Mouse (Mus musculus): ENCODE measurements around the gene Map3k6. TPM values are rescaled to one million over a fixed set of nuclear protein-coding genes. Genes with fewer than 3 reads are reported as not detected.
A peak's percentile ranks its signal among the peaks of the same experiment; 100 is the strongest.

Map3k6 gene
- 2.1 and 2.4 TPM in 2 replicates for polyA plus RNA-seq (2012; rRNA removed)

DNA sequence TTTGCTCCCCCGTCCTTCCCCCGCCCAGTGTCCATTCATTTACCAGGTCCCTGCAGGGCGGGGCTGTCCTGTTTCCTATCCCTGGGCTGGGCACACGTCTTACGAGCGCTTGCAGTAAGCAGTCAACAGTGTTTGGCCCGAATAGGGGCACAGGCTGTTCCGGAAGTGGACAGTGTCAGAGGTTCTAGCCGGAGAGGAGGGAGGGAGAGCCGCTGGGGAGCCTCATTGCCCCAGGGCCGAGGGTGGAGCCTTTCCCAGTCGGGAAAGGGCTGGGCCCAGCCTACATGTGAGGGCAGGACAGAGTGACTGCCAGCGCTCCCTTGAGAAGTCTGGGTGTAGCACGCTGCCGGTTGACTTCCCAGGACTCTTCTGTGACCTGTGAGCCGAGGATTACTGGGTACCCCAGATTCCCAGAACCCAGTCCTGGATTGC lies at the start of gene Map3k6:
TSS of gene Map3k6 (plus strand) at position 329 of the 432 bp plus-strand sequence.
- no peak for DNase-seq (ENCODE audit: low read depth)
- no peak for TF ChIP-seq CTCF (IDR thresholded peaks at IDR 0.05; ENCODE audit: borderline replicate concordance, extremely low read depth, insufficient read depth, insufficient read length)
- TF ChIP-seq POLR2A (IDR thresholded peaks at IDR 0.05; ENCODE audit: borderline replicate concordance, extremely low read depth, insufficient read depth, insufficient read length, poor library complexity, severe bottlenecking) = no peak

DNA sequence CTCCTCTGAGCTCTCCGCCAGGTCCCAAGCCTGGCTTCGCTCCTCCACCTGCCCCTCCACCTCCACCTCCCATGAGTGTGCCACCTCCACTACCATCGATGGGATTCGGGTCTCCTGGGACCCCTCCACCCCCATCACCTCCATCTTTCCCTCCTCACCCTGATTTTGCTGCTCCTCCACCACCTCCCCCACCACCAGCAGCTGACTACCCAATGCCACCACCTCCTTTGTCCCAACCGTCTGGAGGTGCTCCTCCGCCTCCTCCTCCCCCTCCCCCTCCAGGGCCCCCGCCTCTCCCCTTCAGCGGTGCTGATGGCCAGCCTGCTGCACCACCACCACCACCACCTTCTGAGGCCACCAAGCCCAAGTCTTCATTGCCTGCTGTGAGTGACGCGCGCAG lies 46.1 kb upstream of the Map3k6 start:
- no peak for DNase-seq (ENCODE audit: low read depth)
- TF ChIP-seq CTCF (IDR thresholded peaks at IDR 0.05; ENCODE audit: borderline replicate concordance, extremely low read depth, insufficient read depth, insufficient read length) (no peak), POLR2A (IDR thresholded peaks at IDR 0.05; ENCODE audit: borderline replicate concordance, extremely low read depth, insufficient read depth, insufficient read length, poor library complexity, severe bottlenecking) (no peak)

DNA sequence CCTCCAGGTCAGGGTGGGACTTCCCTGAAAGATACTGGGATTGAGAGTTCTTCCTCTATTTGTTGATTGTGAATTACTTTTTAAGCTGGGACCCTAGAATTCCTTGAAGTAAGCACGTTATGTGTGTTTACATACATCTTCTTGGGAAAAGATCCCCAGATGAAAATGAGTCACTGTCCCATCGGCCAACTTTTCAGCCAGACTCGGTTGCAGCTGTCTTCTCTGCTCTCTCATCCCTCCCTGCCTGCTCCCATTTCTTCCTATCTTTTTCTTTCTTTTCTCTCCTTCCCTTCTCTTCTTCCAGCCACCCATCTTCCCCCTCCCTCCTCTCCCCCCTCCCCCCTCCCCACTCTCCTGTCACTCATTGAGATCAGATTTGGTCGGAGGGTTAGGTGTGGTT lies 45.6 kb upstream of the Map3k6 start:
- no peak for DNase-seq (ENCODE audit: low read depth)
- TF ChIP-seq POLR2A (IDR thresholded peaks at IDR 0.05; ENCODE audit: borderline replicate concordance, extremely low read depth, insufficient read depth, insufficient read length, poor library complexity, severe bottlenecking) = no peak
- no peak for TF ChIP-seq CTCF (IDR thresholded peaks at IDR 0.05; ENCODE audit: borderline replicate concordance, extremely low read depth, insufficient read depth, insufficient read length)

DNA sequence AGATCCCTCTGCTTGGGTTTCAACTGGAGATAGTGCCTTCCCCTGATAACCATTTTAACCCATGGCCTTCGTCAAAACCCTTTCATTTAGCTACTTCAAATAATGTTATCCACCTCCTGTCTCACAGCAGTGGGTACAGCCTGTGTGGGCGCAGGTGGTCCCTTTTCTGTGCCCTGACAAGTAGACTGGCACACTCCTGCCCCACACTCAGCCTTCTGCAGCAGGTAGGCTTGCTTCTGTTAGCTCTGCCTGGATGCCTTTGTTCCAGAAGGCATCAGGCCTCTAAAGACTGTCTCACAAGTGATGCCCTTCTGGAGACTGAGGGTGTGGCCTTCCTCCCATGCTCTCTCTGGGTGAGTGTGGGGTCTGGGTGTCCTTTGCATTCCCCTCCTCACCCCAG lies 44.5 kb upstream of the Map3k6 start:
- DNase-seq (ENCODE audit: low read depth) = no peak
- TF ChIP-seq CTCF (IDR thresholded peaks at IDR 0.05; ENCODE audit: borderline replicate concordance, extremely low read depth, insufficient read depth, insufficient read length) (no peak), POLR2A (IDR thresholded peaks at IDR 0.05; ENCODE audit: borderline replicate concordance, extremely low read depth, insufficient read depth, insufficient read length, poor library complexity, severe bottlenecking) (no peak)

DNA sequence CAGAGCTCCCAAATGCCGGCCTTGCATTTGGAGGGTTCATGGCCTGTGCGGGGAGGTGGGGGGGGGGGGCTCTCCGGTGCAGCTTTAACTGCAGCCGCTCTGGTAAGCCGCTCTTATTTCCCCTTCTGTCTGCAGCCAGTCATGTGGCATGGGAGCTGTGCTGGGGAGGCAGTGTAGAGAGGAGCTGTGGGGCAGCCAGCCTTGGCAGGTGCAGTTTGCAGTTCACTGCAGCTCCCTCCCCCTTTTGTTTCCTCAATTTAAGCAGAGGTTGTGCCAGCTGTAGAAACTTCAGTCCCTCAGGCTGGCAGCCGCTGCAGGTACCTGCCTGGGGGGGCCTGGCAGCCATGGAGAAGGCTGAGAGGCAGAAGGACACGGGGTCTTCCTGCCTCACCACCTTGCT lies 43.8 kb upstream of the Map3k6 start:
- DNase-seq (ENCODE audit: low read depth) = peak; percentile 81
- TF ChIP-seq POLR2A (IDR thresholded peaks at IDR 0.05; ENCODE audit: borderline replicate concordance, extremely low read depth, insufficient read depth, insufficient read length, poor library complexity, severe bottlenecking) (no peak), CTCF (IDR thresholded peaks at IDR 0.05; ENCODE audit: borderline replicate concordance, extremely low read depth, insufficient read depth, insufficient read length) (no peak)

DNA sequence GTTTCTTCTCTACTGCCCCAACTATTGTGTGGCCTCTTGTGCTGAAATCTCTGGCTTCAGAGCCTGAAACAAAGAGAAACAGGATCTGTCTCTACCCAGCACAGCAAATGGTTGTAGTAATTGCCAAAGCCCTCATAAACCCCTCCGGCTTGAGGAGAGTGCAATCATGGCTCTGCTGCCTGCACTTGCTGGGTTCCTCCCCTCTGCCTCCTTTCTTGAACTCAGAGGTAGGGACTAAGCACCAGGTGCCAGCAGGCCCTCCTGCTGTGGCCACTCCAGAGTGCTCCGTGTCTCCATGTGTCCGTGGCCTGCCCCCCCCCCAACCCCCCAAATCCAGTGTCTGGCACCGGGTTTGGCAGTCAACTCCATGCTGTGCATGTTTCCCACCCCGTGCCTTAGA lies 43.3 kb upstream of the Map3k6 start:
- peak; percentile 76 for DNase-seq (ENCODE audit: low read depth)
- TF ChIP-seq POLR2A (IDR thresholded peaks at IDR 0.05; ENCODE audit: borderline replicate concordance, extremely low read depth, insufficient read depth, insufficient read length, poor library complexity, severe bottlenecking) (no peak), CTCF (IDR thresholded peaks at IDR 0.05; ENCODE audit: borderline replicate concordance, extremely low read depth, insufficient read depth, insufficient read length) (no peak)

DNA sequence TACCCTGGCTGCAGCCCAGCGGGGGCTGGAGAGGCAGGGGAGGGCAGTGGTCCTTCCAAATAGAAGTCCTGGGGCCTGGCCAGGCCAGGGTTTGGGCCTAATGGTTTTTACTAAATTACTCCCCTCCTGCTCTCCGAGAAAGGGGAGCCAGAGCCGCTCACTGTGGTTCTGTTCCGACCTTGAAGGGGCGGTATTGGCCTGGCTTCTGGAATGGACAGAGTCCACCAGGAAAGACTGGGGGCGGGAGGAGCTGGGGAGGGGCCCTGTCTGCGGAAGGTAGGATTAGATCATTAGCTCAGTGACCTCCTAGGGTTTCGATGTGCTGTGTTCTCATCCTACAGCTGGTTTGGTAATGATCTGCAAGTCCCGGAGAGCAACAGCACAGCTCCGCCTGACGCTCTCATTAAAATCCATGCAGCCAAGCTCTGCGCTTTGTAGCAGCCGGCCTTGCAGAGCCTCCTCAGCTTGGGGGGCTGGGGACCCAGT lies 42.8 kb upstream of the Map3k6 start:
- TF ChIP-seq CTCF (IDR thresholded peaks at IDR 0.05; ENCODE audit: borderline replicate concordance, extremely low read depth, insufficient read depth, insufficient read length) = no peak
- no peak for TF ChIP-seq POLR2A (IDR thresholded peaks at IDR 0.05; ENCODE audit: borderline replicate concordance, extremely low read depth, insufficient read depth, insufficient read length, poor library complexity, severe bottlenecking)
- peak; percentile 87 for DNase-seq (ENCODE audit: low read depth)

DNA sequence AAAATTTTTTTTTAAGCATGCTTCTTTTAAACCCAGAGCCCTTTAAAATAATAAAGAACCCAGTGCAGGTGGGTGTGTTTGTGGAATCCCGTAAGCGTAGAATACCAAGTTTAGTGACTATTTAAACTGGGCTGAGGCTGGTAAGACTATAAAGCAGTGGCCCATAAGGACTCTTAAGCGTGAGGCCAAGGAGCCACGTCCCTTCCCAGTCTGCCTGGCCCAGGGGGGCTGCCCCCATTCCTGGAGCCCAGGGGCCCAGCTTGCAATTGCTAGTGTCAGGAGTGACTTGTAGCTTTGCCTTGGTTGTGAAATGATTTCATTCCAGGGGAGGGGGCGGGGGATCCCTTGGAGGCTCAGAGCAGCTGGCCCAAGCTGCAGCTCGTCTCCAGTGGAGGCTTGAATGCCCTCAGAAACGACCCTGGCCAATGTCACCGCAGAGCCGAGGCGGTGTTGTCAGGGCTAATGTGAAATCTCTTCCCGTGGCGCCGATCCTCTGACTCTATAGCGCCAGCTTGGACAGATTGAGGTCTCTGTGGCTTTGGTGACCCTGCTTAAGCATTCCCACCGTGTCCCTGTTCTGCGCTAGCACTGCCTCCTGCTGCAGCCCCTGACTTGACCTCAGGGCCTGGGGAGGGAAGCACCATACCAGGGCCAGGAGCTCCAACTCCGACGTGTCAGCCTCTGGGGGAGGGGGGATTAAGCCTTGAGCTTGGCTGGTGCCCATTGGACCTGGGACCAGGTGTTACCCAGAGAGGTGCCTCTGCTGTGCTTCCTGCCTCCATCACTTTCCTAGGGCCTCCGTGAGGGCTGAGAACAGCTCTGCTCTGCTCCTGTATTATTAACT lies 42.1 kb upstream of the Map3k6 start:
- peak; percentile 68 for DNase-seq (ENCODE audit: low read depth)
- TF ChIP-seq CTCF (IDR thresholded peaks at IDR 0.05; ENCODE audit: borderline replicate concordance, extremely low read depth, insufficient read depth, insufficient read length) (no peak), POLR2A (IDR thresholded peaks at IDR 0.05; ENCODE audit: borderline replicate concordance, extremely low read depth, insufficient read depth, insufficient read length, poor library complexity, severe bottlenecking) (no peak)

DNA sequence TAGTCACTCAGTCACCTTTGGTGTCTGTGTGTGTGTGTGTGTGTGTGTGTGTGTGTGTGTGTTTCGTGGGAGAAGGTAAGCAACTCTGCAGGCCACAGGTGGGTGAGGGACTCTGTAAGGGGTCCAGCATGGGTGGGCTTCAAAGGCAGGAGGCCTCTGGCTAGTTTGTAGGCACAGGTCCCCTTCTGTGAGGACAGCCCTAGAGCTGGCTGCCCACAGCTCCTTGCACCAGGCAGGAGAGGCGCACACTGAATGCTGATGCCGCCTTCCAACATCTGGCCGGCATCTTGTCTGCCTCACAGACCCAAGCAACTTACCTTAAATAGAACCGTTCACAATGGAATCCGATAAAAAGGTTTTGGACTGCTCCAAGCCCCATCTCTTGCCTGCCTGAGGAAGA lies 40.9 kb upstream of the Map3k6 start:
- no peak for DNase-seq (ENCODE audit: low read depth)
- TF ChIP-seq CTCF (IDR thresholded peaks at IDR 0.05; ENCODE audit: borderline replicate concordance, extremely low read depth, insufficient read depth, insufficient read length) (no peak), POLR2A (IDR thresholded peaks at IDR 0.05; ENCODE audit: borderline replicate concordance, extremely low read depth, insufficient read depth, insufficient read length, poor library complexity, severe bottlenecking) (no peak)

DNA sequence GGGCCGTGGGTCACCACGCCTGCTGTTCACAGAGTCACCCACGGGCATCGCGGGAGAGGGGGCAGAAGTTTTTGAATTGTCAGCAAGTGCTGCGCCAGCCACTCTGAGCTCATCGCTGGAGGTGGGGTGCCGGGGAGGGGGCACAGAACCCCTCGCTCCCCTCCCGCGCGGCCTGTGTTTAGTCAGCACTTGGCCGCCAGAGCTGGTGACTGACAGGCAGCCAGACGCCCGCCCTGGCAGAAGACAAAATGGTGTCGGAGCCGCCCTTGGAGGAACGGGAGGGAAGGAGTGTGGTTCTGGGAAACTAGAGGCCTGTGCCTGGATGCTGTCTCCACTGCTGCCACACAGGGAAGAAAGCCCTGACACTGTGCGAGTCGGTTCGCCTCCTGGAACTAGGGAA lies 40.3 kb upstream of the Map3k6 start:
- TF ChIP-seq CTCF (IDR thresholded peaks at IDR 0.05; ENCODE audit: borderline replicate concordance, extremely low read depth, insufficient read depth, insufficient read length) = no peak
- no peak for TF ChIP-seq POLR2A (IDR thresholded peaks at IDR 0.05; ENCODE audit: borderline replicate concordance, extremely low read depth, insufficient read depth, insufficient read length, poor library complexity, severe bottlenecking)
- DNase-seq (ENCODE audit: low read depth) = peak; percentile 78

DNA sequence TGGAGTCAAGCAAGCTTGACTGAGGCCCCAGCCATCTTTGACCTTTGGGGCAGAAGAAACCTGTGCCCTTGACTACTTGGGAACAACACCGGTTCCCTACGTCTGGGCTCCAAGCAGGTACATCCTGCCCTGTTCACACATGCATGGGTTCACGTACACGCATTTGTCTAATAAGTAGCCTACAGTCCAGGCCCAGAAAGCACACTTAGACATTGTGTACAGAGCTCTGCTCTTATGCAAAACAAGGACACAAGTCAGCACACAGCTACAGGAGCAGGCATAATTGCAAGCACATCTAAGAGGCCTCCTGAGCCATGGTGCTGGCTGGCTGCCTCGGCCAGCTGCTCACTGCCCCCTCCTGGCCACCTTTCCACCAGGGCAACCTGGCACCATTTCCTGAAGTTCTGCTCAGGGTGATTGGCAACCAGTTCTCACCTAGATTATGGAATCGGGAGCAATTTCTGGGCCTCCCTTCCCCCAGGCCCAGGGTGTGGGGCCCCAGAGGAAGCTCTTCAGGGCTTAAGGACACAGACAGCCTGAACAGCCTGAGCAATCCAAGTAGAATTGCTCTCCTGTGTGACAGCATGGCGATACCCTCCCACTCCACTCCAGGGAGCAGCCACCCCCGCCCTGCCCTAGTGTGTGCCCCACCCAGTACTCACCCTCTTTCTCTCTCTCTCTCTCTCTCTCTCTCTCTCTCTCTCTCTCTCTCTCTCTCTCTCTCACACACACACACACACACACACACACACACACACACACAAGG lies 39.4 kb upstream of the Map3k6 start:
- TF ChIP-seq CTCF (IDR thresholded peaks at IDR 0.05; ENCODE audit: borderline replicate concordance, extremely low read depth, insufficient read depth, insufficient read length) (peak; percentile 56), POLR2A (IDR thresholded peaks at IDR 0.05; ENCODE audit: borderline replicate concordance, extremely low read depth, insufficient read depth, insufficient read length, poor library complexity, severe bottlenecking) (no peak)
- DNase-seq (ENCODE audit: low read depth) = peak; percentile 83
